Mouse (Mus musculus) mouse trophoblast stem cell (cell line): Measurements from ENCODE around the gene Tubb1.

ENCODE experiments used
- in situ Hi-C, 2 experiments: fragments of 300-500 bp; cut with MseI, MboI; formaldehyde crosslinking; loops; 2 replicates in 1 of 2; 3 replicates in 1 of 2; pipeline ENCODE4 v1.15.1; 2025

Gene Tubb1

GRCm38 (mm10) chr2:174450353-174450752 is at the start of gene Tubb1:
TSS of gene Tubb1 (plus strand) at chr2:174450695.
- in situ Hi-C loops, result loop anchor here in 1 of 2 experiments (10.0 kb wide), 1 partner anchor 136 kb away; no protein-coding TSS in a partner anchor

- in situ Hi-C loops, result no loop called here
Observed at GRCm38 (mm10) chr2:174410222-174410621, 40.3 kb upstream of the Tubb1 start.

DNA sequence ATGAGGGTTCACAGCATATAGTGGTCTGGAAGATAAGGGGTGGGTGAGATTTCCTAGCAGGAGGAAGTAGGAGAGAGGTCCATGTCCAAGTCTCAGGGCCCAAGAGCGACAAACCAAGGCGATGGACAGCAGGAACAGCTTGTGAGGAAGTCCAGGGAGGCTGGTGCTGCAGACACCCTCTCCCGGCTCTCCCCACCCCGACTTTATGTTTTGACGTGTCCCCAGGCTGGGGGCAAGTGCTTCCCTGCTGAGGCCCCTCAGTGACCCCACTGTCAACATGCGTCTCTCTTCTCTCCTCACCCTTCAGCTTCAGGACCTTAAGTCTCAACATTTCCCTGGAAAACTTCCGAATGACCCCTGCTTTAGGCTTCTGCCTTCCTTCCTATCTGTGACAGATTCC is 37.4 kb upstream of the Tubb1 start:
- in situ Hi-C loops, result no loop called here

DNA sequence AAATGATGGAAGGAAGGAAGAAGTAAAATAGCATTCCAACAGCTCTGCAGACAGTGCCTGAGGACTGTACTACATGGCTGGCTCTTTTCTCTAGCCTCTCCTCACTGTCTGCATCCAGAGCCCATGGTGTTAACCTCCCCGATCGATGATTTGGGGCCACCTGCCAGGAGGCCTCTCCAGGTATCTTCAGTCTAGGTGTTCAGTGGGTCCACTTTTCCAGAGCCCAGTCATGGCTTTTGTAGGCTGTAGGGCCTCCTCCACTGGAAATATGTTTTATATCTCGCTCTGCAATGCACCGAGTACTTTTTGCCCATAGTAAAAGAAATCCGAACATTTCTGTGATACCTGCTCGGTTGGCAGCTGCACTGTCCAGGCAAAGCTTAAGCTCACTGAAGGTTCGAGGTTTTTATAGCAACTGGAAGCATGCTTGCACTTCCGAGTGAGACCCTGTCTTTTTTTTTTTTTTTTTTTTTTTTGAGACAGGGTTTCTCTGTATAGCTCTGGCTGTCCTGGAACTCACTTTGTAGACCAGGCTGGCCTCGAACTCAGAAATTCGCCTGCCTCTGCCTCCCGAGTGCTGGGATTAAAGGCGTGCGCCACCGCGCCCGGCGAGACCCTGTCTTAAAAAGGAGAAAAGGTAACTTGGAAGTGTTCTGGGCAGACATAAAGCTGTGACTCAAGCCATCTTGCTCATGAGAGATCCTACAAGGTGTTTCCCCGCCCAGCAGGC is 35.3 kb upstream of the Tubb1 start:
- in situ Hi-C loops, result no loop called here

GRCm38 (mm10) chr2:174415731-174416310 is 34.7 kb upstream of the Tubb1 start, which contains the start of gene Nelfcd:
TSS of gene Nelfcd (plus strand) at chr2:174415804.
- in situ Hi-C loops, result no loop called here

- in situ Hi-C loops, result no loop called here
Observed at GRCm38 (mm10) chr2:174421107-174421506, 29.4 kb upstream of the Tubb1 start.

GRCm38 (mm10) chr2:174424301-174425085 is 26.0 kb upstream of the Tubb1 start:
- in situ Hi-C loops, result no loop called here

- in situ Hi-C loops, result no loop called here
Observed at GRCm38 (mm10) chr2:174426856-174427255, 23.6 kb upstream of the Tubb1 start.

DNA sequence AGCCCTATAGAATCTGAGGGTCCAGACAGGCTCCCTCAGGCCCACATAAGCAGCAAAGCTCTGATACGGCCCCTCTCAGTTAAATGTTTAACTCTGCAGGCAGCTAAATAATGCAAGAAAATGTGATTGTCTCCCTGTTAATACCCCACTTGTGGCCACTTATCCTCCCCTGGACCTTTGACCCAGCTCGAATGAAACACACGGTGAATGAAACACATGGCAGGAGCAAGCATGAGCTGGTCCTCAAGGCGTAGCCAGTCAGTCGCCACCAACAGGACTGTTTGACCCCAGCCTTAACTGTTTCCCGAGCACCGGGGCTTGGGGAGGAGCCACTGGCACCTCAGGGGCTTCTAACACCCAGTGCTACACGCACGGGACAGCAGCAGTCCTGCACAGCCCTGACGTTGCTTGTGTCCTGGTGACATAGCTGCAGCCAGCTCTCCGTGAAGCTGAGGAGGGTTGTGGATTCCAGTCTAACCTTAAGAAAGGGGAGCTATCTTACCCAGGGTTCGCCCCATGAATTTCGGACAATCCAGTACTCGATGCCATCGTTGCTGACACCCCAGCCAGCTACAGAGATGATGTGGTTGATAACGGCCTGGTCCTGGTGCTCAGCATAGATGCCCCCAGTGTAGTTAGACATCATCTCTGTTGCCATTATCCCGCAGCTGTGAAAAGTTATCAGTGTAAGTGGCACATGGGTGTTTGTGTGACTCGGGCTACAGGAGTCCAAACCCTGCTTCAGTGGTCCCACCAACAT is 22.2 kb upstream of the Tubb1 start:
- in situ Hi-C loops, result no loop called here

DNA sequence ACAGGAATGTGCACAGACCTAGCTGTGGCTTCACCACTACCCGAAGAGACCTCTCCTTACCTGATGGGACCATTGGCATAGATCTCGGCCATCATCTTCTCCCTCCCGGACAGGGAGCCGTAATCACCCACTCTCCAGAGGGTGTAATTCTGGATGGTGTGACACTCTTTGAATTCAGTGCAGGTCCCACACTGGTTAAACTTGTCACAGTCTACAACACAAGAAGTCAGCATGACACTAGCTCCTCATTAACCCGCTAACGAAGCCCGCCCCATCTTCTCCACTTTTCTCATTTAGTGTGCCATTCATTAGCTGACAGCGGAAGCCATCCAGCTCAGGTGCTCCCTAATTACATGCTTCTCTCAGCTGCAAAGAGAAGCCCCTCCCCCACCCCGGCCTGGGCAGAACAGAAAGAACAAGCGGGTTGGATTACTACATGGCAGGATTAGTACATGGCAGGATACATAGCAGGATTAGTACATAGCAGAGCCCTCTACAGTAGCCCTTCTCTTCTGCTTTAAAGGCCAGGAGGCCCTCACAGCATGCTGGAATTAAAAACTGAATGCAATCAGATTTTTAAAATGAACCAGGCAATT is 21.4 kb upstream of the Tubb1 start:
- in situ Hi-C loops, result no loop called here

- in situ Hi-C loops, result no loop called here
Observed at GRCm38 (mm10) chr2:174434943-174435342, 15.6 kb upstream of the Tubb1 start.

- in situ Hi-C loops, result no loop called here
Observed at GRCm38 (mm10) chr2:174436076-174436701, 14.3 kb upstream of the Tubb1 start.

DNA sequence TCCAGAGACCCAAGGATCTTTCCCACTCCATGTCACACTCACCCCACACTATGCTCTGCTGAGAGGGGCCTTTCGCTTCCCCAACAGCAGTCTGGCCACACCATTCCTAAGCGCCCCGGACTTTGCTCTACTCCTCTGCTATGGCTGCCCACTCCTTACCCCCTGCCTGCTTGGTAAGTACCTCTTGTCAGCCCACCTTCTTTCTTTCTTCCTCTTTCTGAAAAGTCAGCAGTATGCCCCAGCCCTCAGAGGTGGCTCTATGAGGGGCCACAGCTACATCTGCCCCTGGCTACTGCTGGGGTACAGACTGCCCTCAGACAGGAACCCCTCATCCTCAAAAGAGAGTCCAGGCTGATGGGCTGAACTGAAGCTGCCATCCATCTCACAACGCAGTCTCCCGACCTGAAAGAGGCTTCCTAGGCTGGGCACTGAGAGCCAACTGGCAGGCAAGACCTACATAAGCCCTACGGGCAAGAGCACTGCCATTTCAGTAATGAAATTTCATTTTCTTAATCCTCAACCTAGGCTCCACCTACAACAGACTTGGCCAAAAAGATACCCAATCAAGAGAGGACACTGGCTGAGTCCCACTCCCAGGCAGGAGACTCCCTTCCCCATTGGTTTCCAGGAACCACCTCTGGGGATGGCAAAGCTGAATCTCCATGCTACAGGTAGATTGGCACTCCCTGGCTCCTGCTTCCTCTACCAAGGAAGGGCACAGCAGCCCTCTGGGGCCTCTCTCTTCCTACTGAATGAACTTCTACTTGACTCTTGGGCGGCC is 13.4 kb upstream of the Tubb1 start:
- in situ Hi-C loops, result no loop called here

- in situ Hi-C loops, result no loop called here
Observed at GRCm38 (mm10) chr2:174437697-174437982, 12.9 kb upstream of the Tubb1 start.

- in situ Hi-C loops, result no loop called here
Observed at GRCm38 (mm10) chr2:174438181-174438580, 12.3 kb upstream of the Tubb1 start.

DNA sequence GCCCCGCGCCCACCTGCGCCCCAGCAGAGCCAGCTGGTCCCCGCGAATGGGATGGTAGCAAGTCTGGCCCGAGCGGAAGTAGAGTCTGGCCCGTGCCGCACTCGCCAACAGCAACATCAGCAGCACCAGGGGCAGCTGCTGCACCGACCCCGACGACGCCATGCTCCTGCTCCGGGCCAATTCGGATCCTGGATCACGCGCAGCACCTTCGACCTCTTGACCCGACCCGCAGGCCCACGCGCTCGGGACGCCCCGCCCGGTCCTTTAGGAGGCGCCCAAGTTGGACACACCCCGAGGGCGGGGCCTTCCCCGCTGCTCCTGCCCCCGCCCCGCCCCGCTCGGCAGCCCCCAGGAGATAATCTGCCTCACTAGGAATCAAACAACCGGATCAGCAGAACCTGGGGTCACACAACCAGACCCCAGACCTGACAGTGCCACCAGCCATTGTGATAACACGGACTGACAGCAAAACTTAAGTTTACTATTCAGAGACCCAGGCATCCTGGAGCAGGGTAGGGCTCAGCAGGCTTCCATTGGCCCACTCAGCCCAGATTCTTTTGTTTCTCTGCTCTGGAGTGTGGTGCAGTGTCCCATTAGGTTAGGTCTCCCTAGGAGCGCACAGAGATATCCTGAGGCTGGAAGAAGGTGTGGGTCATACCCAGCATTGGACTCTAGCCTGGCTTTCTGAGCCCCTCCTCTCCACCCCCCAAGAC is 11.6 kb upstream of the Tubb1 start, which contains the start of gene Ctsz:
Gene Ctsz (minus strand): TSS at position 303 of the 713 bp plus-strand sequence.
- in situ Hi-C loops, result no loop called here

DNA sequence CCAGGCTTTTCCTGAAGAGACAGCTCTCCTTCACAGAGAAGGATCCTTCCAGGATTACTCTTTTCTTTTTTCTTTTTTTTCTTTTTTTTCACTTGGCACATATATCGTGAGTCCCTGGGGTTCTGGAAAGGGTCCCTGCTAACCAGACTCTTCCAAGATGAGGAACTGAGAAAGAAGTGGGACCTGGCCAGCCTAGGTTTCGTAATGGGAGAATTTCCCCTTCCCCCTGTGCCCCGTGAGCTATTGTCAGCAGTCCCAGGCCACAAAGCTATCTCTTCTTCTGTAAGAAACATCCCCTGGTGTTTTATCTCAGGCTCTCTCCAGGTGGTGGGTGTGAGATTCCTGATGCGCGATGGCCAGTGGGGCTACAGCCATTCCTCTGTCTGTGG is 11.1 kb upstream of the Tubb1 start:
- in situ Hi-C loops, result no loop called here

GRCm38 (mm10) chr2:174439961-174440360 is 10.5 kb upstream of the Tubb1 start:
- in situ Hi-C loops, result no loop called here

DNA sequence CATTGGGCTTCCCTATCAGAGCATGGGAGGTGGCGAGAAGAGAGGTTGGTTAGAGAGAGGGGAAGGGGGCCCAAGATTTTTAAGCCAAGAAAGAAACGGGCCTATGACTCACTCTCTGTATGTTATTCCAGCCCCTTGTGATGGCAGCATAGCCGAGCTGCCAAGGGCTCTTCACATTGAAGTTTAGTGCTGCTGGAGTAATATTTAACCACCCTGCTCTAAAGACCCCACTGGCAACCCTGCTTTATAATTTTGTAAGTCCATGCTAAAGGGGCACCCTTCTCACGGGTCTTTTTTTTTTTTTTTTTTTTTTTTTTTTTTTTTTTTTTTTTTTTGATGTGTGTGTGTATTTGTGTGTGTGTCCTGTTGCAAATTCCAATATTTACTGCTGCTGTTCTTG is 8.6 kb upstream of the Tubb1 start:
- in situ Hi-C loops, result no loop called here

DNA sequence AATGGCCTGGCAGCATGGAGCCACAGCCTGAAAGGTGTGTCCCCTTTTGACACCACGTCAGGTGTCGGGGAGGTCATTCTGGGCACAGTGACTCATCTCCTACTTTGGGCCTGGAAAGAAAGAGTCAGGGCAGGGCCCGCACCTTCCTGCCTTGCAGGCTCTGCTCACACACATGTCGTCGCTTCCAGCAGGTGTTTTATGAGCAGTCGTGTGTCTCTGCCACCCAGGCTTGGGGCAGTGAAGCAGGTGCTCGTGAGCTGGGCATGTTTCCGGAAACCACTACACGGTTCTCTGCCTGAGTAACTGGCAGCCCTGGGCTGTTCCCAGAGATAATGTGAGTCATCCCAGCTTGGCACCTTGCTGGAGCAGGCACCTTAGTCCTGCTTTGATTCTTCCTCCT is 8.0 kb upstream of the Tubb1 start:
- in situ Hi-C loops, result no loop called here
